Mouse (Mus musculus): ENCODE data around the gene Nfasc.
A peak's percentile ranks its signal among the peaks of the same experiment; 100 is the strongest.

Nfasc gene

GRCm38 (mm10) chr1:132653841-132654457 is 87.6 kb downstream of the Nfasc start:
- no peak for ATAC-seq (ENCODE audit: insufficient number of reproducible peaks, low FRiP score, low TSS enrichment)

GRCm38 (mm10) chr1:132653161-132653560 is 88.4 kb downstream of the Nfasc start:
- ATAC-seq (ENCODE audit: insufficient number of reproducible peaks, low FRiP score, low TSS enrichment) = no peak

- no peak for ATAC-seq (ENCODE audit: insufficient number of reproducible peaks, low FRiP score, low TSS enrichment)
Measured at GRCm38 (mm10) chr1:132650680-132651079, 90.9 kb downstream of the Nfasc start.

GRCm38 (mm10) chr1:132647958-132648357 is 93.6 kb downstream of the Nfasc start:
- no peak for ATAC-seq (ENCODE audit: insufficient number of reproducible peaks, low FRiP score, low TSS enrichment)

- no peak for ATAC-seq (ENCODE audit: insufficient number of reproducible peaks, low FRiP score, low TSS enrichment)
Measured at GRCm38 (mm10) chr1:132641049-132641795, 100.4 kb downstream of the Nfasc start.

GRCm38 (mm10) chr1:132640256-132640655 is 101.3 kb downstream of the Nfasc start:
- ATAC-seq (ENCODE audit: insufficient number of reproducible peaks, low FRiP score, low TSS enrichment) = peak; percentile 28; the same call in 1 of the 2 replicates

GRCm38 (mm10) chr1:132637346-132637745 is 104.3 kb downstream of the Nfasc start:
- no peak for ATAC-seq (ENCODE audit: insufficient number of reproducible peaks, low FRiP score, low TSS enrichment)

- peak; percentile 67 for ATAC-seq (ENCODE audit: insufficient number of reproducible peaks, low FRiP score, low TSS enrichment)
Measured at GRCm38 (mm10) chr1:132629611-132630370, 111.8 kb downstream of the Nfasc start.

- no peak for ATAC-seq (ENCODE audit: insufficient number of reproducible peaks, low FRiP score, low TSS enrichment)
Measured at GRCm38 (mm10) chr1:132628599-132628998, 113.0 kb downstream of the Nfasc start.

- no peak for ATAC-seq (ENCODE audit: insufficient number of reproducible peaks, low FRiP score, low TSS enrichment)
Measured at GRCm38 (mm10) chr1:132628183-132628582, 113.4 kb downstream of the Nfasc start.

- no peak for ATAC-seq (ENCODE audit: insufficient number of reproducible peaks, low FRiP score, low TSS enrichment)
Measured at GRCm38 (mm10) chr1:132626125-132626756, 115.4 kb downstream of the Nfasc start.

GRCm38 (mm10) chr1:132625034-132625433 is 116.6 kb downstream of the Nfasc start:
- no peak for ATAC-seq (ENCODE audit: insufficient number of reproducible peaks, low FRiP score, low TSS enrichment)

GRCm38 (mm10) chr1:132624466-132624865 is 117.1 kb downstream of the Nfasc start:
- ATAC-seq (ENCODE audit: insufficient number of reproducible peaks, low FRiP score, low TSS enrichment) = no peak

GRCm38 (mm10) chr1:132623641-132624336 is 117.8 kb downstream of the Nfasc start:
- ATAC-seq (ENCODE audit: insufficient number of reproducible peaks, low FRiP score, low TSS enrichment) = no peak

- no peak for ATAC-seq (ENCODE audit: insufficient number of reproducible peaks, low FRiP score, low TSS enrichment)
Measured at GRCm38 (mm10) chr1:132612066-132612465, 129.5 kb downstream of the Nfasc start.

- no peak for ATAC-seq (ENCODE audit: insufficient number of reproducible peaks, low FRiP score, low TSS enrichment)
Measured at GRCm38 (mm10) chr1:132609048-132609634, 132.5 kb downstream of the Nfasc start.

GRCm38 (mm10) chr1:132602161-132602560 is 139.4 kb downstream of the Nfasc start:
- ATAC-seq (ENCODE audit: insufficient number of reproducible peaks, low FRiP score, low TSS enrichment) = no peak

- no peak for ATAC-seq (ENCODE audit: insufficient number of reproducible peaks, low FRiP score, low TSS enrichment)
Measured at GRCm38 (mm10) chr1:132598024-132598423, 143.6 kb downstream of the Nfasc start.

- ATAC-seq (ENCODE audit: insufficient number of reproducible peaks, low FRiP score, low TSS enrichment) = no peak
Measured at GRCm38 (mm10) chr1:132595741-132596140, 145.9 kb downstream of the Nfasc start.

- peak; percentile 65 for ATAC-seq (ENCODE audit: insufficient number of reproducible peaks, low FRiP score, low TSS enrichment)
Measured at GRCm38 (mm10) chr1:132594587-132594986, 147.0 kb downstream of the Nfasc start.

Measured in cerebellum, adult (tissue).